Mouse (Mus musculus) MEL (cell line): ENCODE measurements around the gene Lin37. TPM values are rescaled to one million over a fixed set of nuclear protein-coding genes. Genes with fewer than 3 reads are reported as not detected.

Experiments used
- DNase-seq: peaks from one replicate; pipeline ENCODE4 v3.0.0; 2011; ENCODE audit warnings: low read depth, low spot score
- H3K27ac ChIP-seq: 2 replicates; pipeline ENCODE4 v1.5.1; 2012; ENCODE audit warnings: low read depth, mild to moderate bottlenecking, control low read depth, low read length, moderate library complexity; ENCODE audit not compliant: control insufficient read depth
- H3K27me3 ChIP-seq, 2 experiments: fragments of 150-350 bp in 1 of 2; sonication (generic) in 1 of 2; 2 replicates each; pipeline ENCODE4 v1.6.1; 2012; ENCODE audit warnings: low read length in 2 of 2, mild to moderate bottlenecking in 2 of 2, improper control_type of control experiment in 1 of 2, moderate library complexity in 1 of 2; ENCODE audit not compliant: insufficient read depth in 2 of 2, control insufficient read depth in 1 of 2
- H3K36me3 ChIP-seq, 2 experiments: 2 replicates each; pipeline ENCODE4 v1.6.1; 2012 to 2014; ENCODE audit warnings: low read length in 2 of 2, improper control_type of control experiment in 1 of 2, inconsistent platforms in 1 of 2, mild to moderate bottlenecking in 1 of 2; ENCODE audit not compliant: insufficient read depth in 2 of 2, control insufficient read depth in 1 of 2
- H3K4me1 ChIP-seq, 2 experiments: fragments of 150-350 bp in 1 of 2; sonication (generic) in 1 of 2; 2 replicates each; pipeline ENCODE4 v1.6.1; 2012; ENCODE audit warnings: low read length in 2 of 2, improper control_type of control experiment in 1 of 2, mild to moderate bottlenecking in 1 of 2; ENCODE audit not compliant: insufficient read depth in 2 of 2, control insufficient read depth in 1 of 2
- H3K4me3 ChIP-seq, 2 experiments: fragments of 150-350 bp in 1 of 2; sonication (generic) in 1 of 2; 2 replicates each; pipeline ENCODE4 v1.5.1; 2012; ENCODE audit warnings: low read depth in 2 of 2, low read length in 2 of 2, mild to moderate bottlenecking in 2 of 2, moderate library complexity in 2 of 2, control low read depth in 1 of 2, improper control_type of control experiment in 1 of 2; ENCODE audit not compliant: control insufficient read depth in 1 of 2, insufficient read depth in 1 of 2
- H3K79me2 ChIP-seq: 2 replicates; pipeline ENCODE4 v1.6.1; 2012; ENCODE audit warnings: mild to moderate bottlenecking, low read length, moderate library complexity; ENCODE audit not compliant: control insufficient read depth, poor library complexity, insufficient read depth
- H3K9ac ChIP-seq: 2 replicates; pipeline ENCODE4 v1.6.1; 2012; ENCODE audit warnings: low read depth, mild to moderate bottlenecking, control low read depth, low read length, moderate library complexity; ENCODE audit not compliant: control insufficient read depth, poor library complexity, severe bottlenecking
- H3K9me3 ChIP-seq: fragments of 150-350 bp; sonication (generic); replicated peaks from 2 replicates; pipeline ENCODE4 v1.6.1; 2012; ENCODE audit warnings: mild to moderate bottlenecking, low read length, improper control_type of control experiment, moderate library complexity; ENCODE audit not compliant: insufficient read depth
- CTCF ChIP-seq, 3 experiments: IDR thresholded peaks in 2 of 3; conservative IDR thresholded peaks in 1 of 3; 2 replicates each; pipeline ENCODE4 v1.5.1; 2011 to 2012; ENCODE audit warnings: low read length in 3 of 3, low read depth in 2 of 3, mild to moderate bottlenecking in 2 of 3, improper control_type of control experiment in 1 of 3, inconsistent platforms in 1 of 3, mixed read lengths in 1 of 3, moderate library complexity in 1 of 3; ENCODE audit not compliant: control insufficient read depth in 1 of 3, insufficient read depth in 1 of 3, poor library complexity in 1 of 3, severe bottlenecking in 1 of 3
- E2F4 ChIP-seq: IDR thresholded peaks from 2 replicates; pipeline ENCODE4 v1.6.1; 2011; ENCODE audit warnings: low read depth, low read length, improper control_type of control experiment, borderline replicate concordance
- EP300 ChIP-seq, 2 experiments: IDR thresholded peaks; 2 replicates each; pipeline ENCODE4 v1.6.1; 2011; ENCODE audit warnings: improper control_type of control experiment in 2 of 2, low read length in 2 of 2, low read depth in 1 of 2, mild to moderate bottlenecking in 1 of 2
- GABPA ChIP-seq: IDR thresholded peaks from 2 replicates; pipeline ENCODE4 v1.6.1; 2012; ENCODE audit warnings: low read depth, mild to moderate bottlenecking, inconsistent platforms, low read length, improper control_type of control experiment, moderate library complexity
- GATA1 ChIP-seq: IDR thresholded peaks from 2 replicates; pipeline ENCODE4 v1.6.1; 2011; ENCODE audit warnings: low read depth, low read length, improper control_type of control experiment
- HCFC1 ChIP-seq: IDR thresholded peaks from 2 replicates; pipeline ENCODE4 v1.6.1; 2012; ENCODE audit warnings: low read depth, mild to moderate bottlenecking, inconsistent platforms, low read length, improper control_type of control experiment, moderate library complexity
- JUND ChIP-seq: IDR thresholded peaks from 2 replicates; pipeline ENCODE4 v1.6.1; 2011; ENCODE audit warnings: low read depth, mild to moderate bottlenecking, improper control_type of control experiment, low read length
- KAT2A ChIP-seq: conservative IDR thresholded peaks from 2 replicates; pipeline ENCODE4 v1.6.1; 2012; ENCODE audit warnings: low read depth, low read length, improper control_type of control experiment, inconsistent platforms
- MAX ChIP-seq: IDR thresholded peaks from 2 replicates; pipeline ENCODE4 v1.6.1; 2011; ENCODE audit warnings: low read length, improper control_type of control experiment
- MYB ChIP-seq: IDR thresholded peaks from 2 replicates; pipeline ENCODE4 v1.6.1; 2011; ENCODE audit warnings: mild to moderate bottlenecking, low read depth, low read length, improper control_type of control experiment
- POLR2AphosphoS2 ChIP-seq: IDR thresholded peaks from 2 replicates; pipeline ENCODE4 v1.6.1; 2011; ENCODE audit warnings: low read length, improper control_type of control experiment
- RCOR1 ChIP-seq: IDR thresholded peaks from 2 replicates; pipeline ENCODE4 v1.6.1; 2012; ENCODE audit warnings: low read depth, mild to moderate bottlenecking, inconsistent platforms, low read length, improper control_type of control experiment
- SMC3 ChIP-seq: IDR thresholded peaks from 2 replicates; pipeline ENCODE4 v1.6.1; 2011; ENCODE audit warnings: low read depth, low read length, improper control_type of control experiment
- TAL1 ChIP-seq: IDR thresholded peaks from 2 replicates; pipeline ENCODE4 v1.6.1; 2012; ENCODE audit warnings: mild to moderate bottlenecking, inconsistent platforms, low read length, moderate library complexity, mixed read lengths
- TCF12 ChIP-seq: IDR thresholded peaks from 2 replicates; pipeline ENCODE4 v1.6.1; 2014; ENCODE audit warnings: low read depth, mild to moderate bottlenecking, inconsistent platforms, low read length, improper control_type of control experiment, moderate library complexity
- USF2 ChIP-seq, 2 experiments: IDR thresholded peaks; 2 replicates each; pipeline ENCODE4 v1.6.1; 2011 to 2012; ENCODE audit warnings: improper control_type of control experiment in 2 of 2, low read length in 2 of 2, borderline replicate concordance in 1 of 2, inconsistent platforms in 1 of 2, low read depth in 1 of 2, mild to moderate bottlenecking in 1 of 2; ENCODE audit not compliant: insufficient read depth in 1 of 2
- ZC3H11A ChIP-seq: IDR thresholded peaks from 2 replicates; pipeline ENCODE4 v1.6.1; 2012; ENCODE audit warnings: low read depth, mild to moderate bottlenecking, inconsistent platforms, low read length, improper control_type of control experiment
- ZKSCAN1 ChIP-seq: IDR thresholded peaks from 2 replicates; pipeline ENCODE4 v1.6.1; 2012; ENCODE audit warnings: low read depth, mild to moderate bottlenecking, inconsistent platforms, low read length, improper control_type of control experiment, moderate library complexity
- ZMIZ1 ChIP-seq: IDR thresholded peaks from 2 replicates; pipeline ENCODE4 v1.6.1; 2012; ENCODE audit warnings: low read depth, mild to moderate bottlenecking, inconsistent platforms, low read length, improper control_type of control experiment, moderate library complexity
- polyA plus RNA-seq, 2 experiments: library from polyadenylated mRNA; stranded (reverse) in 1 of 2; unstranded in 1 of 2; fragments of >175 nt in 1 of 2; fragments of >200 nt in 1 of 2; gene quantifications; 2 replicates each; pipeline versions ENCODE4 v1.2.1 to v1.2.4; 2012; ENCODE audit warnings: low replicate concordance in 2 of 2, low read depth in 1 of 2; ENCODE audit not compliant: insufficient read length in 2 of 2, insufficient read depth in 1 of 2, missing spikeins in 1 of 2
- total RNA-seq: library from RNA; depleted of rRNA; stranded (reverse); fragments of 300-350 nt; gene quantifications from 2 replicates; pipeline ENCODE4 v1.2.3, GENCODE M21; 2012

Lin37 gene
- total and polyA plus RNA-seq, 3 experiments: 10.9 to 49.8 TPM; not detected in 1

- no peak for TF ChIP-seq JUND
- TF ChIP-seq HCFC1: peak; percentile 91
- TF ChIP-seq MAX: peak; percentile 64
- 0 out of 2 replicates have a peak, but pooled peaks have one; percentile 41 for TF ChIP-seq E2F4
- TF ChIP-seq TCF12: 0 out of 2 replicates have a peak, but pooled peaks have one; percentile 12
- TF ChIP-seq RCOR1: peak; percentile 26; the same call in 1 of the 2 replicates
- no peak for TF ChIP-seq GATA1
- no peak for TF ChIP-seq ZC3H11A
- TF ChIP-seq TAL1: no peak
- TF ChIP-seq GABPA: no peak
- TF ChIP-seq ZKSCAN1: no peak
- no peak for TF ChIP-seq ZMIZ1
Observed at GRCm38 (mm10) chr7:30551445-30552101, 8.1 kb downstream of the Lin37 start (continued).

GRCm38 (mm10) chr7:30550603-30551002, 9.0 kb downstream of the Lin37 start:
- H3K36me3 ChIP-seq: peaks cover 0 to 8% of the 10 kb centered on the region in 2 experiments; a peak in 3 of 4 replicates
- no peak for DNase-seq
- H3K9ac ChIP-seq: no peak overlapping the region
- no peaks in the 10 kb centered on the region for H3K9me3 ChIP-seq
- peaks cover 0 to 8% of the 10 kb centered on the region in 2 experiments; a peak in 1 of 4 replicates for H3K4me1 ChIP-seq
- no peak overlapping the region for H3K27ac ChIP-seq
- TF ChIP-seq POLR2AphosphoS2: no peak
- TF ChIP-seq RCOR1: no peak
- no peak for TF ChIP-seq MYB
- no peak for TF ChIP-seq EP300 (IDR thresholded peaks at IDR 0.05; ENCODE audit: low read depth in 1 of 2, low read length in 2 of 2)
- no peak for TF ChIP-seq USF2 (IDR thresholded peaks at IDR 0.05; ENCODE audit: borderline replicate concordance in 1 of 2, insufficient read depth in 1 of 2, low read depth in 1 of 2, low read length in 2 of 2)
- TF ChIP-seq CTCF (IDR thresholded peaks at IDR 0.05 in 2 of 3, conservative IDR thresholded peaks at IDR 0.05 in 1 of 3; ENCODE audit: control insufficient read depth in 1 of 3, insufficient read depth in 1 of 3, low read depth in 2 of 3, low read length in 3 of 3, poor library complexity in 1 of 3, severe bottlenecking in 1 of 3): no peak
- TF ChIP-seq KAT2A: no peak
- no peak for TF ChIP-seq SMC3
- no peaks in the 10 kb centered on the region for H3K27me3 ChIP-seq
- H3K4me3 ChIP-seq: no peak overlapping the region
- H3K79me2 ChIP-seq: peaks cover 2% of the 10 kb centered on the region; the same call in 1 of the 2 replicates
